Mouse (Mus musculus) brain, embryonic 14.5 days (tissue): Measurements from ENCODE around the gene Zkscan4. TPM values are rescaled to one million over a fixed set of nuclear protein-coding genes. Genes with fewer than 3 reads are reported as not detected.
"Not testable (repeated sequence)": the region's sequence is repeated elsewhere in the genome, so short reads cannot be mapped to it uniquely, and the experiment has no call there.

ENCODE experiments used
- DNase-seq: peaks from one replicate; pipeline ENCODE4 v3.0.0-alpha.2; 2011; ENCODE audit warnings: low read depth
- CTCF ChIP-seq: fragments of 200-500 bp; IDR thresholded peaks from 2 replicates; pipeline ENCODE4 v1.5.1; 2012; ENCODE audit warnings: inconsistent platforms, mild to moderate bottlenecking, moderate library complexity, borderline replicate concordance; ENCODE audit not compliant: insufficient read depth, insufficient read length; ENCODE audit errors: extremely low read depth
- POLR2A ChIP-seq: fragments of 200-500 bp; IDR thresholded peaks from 2 replicates; pipeline ENCODE4 v1.6.1; 2012; ENCODE audit warnings: mild to moderate bottlenecking, inconsistent platforms, borderline replicate concordance; ENCODE audit not compliant: poor library complexity, insufficient read depth, insufficient read length, severe bottlenecking; ENCODE audit errors: extremely low read depth
- polyA plus RNA-seq: library from polyadenylated mRNA; depleted of rRNA; stranded (reverse); fragments of >200 nt; gene quantifications from 2 replicates; pipeline ENCODE4 v1.2.3, GENCODE M21; 2012; rRNA removed

Gene Zkscan4
- polyA plus RNA-seq, 1 experiment = 5.7 TPM

GRCm38 (mm10) chr13:21467336-21467735, 11.4 kb upstream of the Zkscan4 start:
- DNase-seq = no peak
- TF ChIP-seq CTCF = no peak

GRCm38 (mm10) chr13:21468061-21469019, 10.4 kb upstream of the Zkscan4 start, which contains the start of gene Nkapl:
Gene Nkapl, minus strand, starts transcription at chr13:21468509.
- peak; percentile 93 for DNase-seq
- TF ChIP-seq POLR2A (peak; percentile 69; the same call in 1 of the 2 replicates), CTCF (no peak)

GRCm38 (mm10) chr13:21469097-21469496, 9.6 kb upstream of the Zkscan4 start:
- no peak for TF ChIP-seq POLR2A
- no peak for TF ChIP-seq CTCF
- DNase-seq = peak; percentile 12

- TF ChIP-seq CTCF (no peak), POLR2A (no peak)
- peak; percentile 6 for DNase-seq
These were observed 6.3 kb upstream of the Zkscan4 start for GRCm38 (mm10) chr13:21472427-21472826.

- no peak for DNase-seq
- no peak for TF ChIP-seq POLR2A
- TF ChIP-seq CTCF = no peak
These were observed 8.2 kb downstream of the Zkscan4 start for GRCm38 (mm10) chr13:21486881-21487280.

GRCm38 (mm10) chr13:21492847-21493246, 14.1 kb downstream of the Zkscan4 start:
- DNase-seq = no peak
- TF ChIP-seq POLR2A (no peak), CTCF (no peak)

- no peak for DNase-seq
- TF ChIP-seq CTCF (no peak), POLR2A (no peak)
These were observed 16.4 kb downstream of the Zkscan4 start, which contains the start of gene AK157302 for GRCm38 (mm10) chr13:21495080-21495479. Gene AK157302, plus strand, starts transcription at chr13:21495223.

GRCm38 (mm10) chr13:21501182-21501581, 22.5 kb downstream of the Zkscan4 start, which contains the start of gene Gm11273:
Gene Gm11273, minus strand, starts transcription at chr13:21501418.
- DNase-seq = not testable (repeated sequence)

GRCm38 (mm10) chr13:21502296-21502695, 23.6 kb downstream of the Zkscan4 start:
- no peak for DNase-seq
- TF ChIP-seq CTCF (no peak), POLR2A (no peak)

GRCm38 (mm10) chr13:21506221-21506649, 27.5 kb downstream of the Zkscan4 start:
- DNase-seq = peak; percentile 95

GRCm38 (mm10) chr13:21530136-21530535, 51.4 kb downstream of the Zkscan4 start:
- peak; percentile 11 for DNase-seq
- TF ChIP-seq POLR2A (no peak), CTCF (no peak)

More at GRCm38 (mm10) chr13:21506221-21506649, 27.5 kb downstream of the Zkscan4 start:
- no peak for TF ChIP-seq CTCF
- TF ChIP-seq POLR2A = no peak

- peak; percentile 96 for DNase-seq
- TF ChIP-seq POLR2A (peak; percentile 67), CTCF (no peak)
These were observed 52.1 kb downstream of the Zkscan4 start, which contains the start of gene Zkscan8 for GRCm38 (mm10) chr13:21530781-21531201. Gene Zkscan8, minus strand, starts transcription at chr13:21531120.

Other genes with a start within 250 kb of the Zkscan4 start
- gene Gpx5, start 186.2 kb upstream of the Zkscan4 start, polyA plus RNA-seq = 0.08 TPM in 2 replicates
- gene Gpx6, start 166.8 kb upstream of the Zkscan4 start, polyA plus RNA-seq = 0.11 TPM in 1 of 2 replicates, not detected in the other
- gene Olfr1367, start 132.0 kb upstream of the Zkscan4 start, polyA plus RNA-seq = not detected in 2 replicates
- gene Zscan12, start 116.1 kb upstream of the Zkscan4 start, polyA plus RNA-seq = 9.5 and 10.2 TPM in 2 replicates
- gene Zkscan3, start 76.2 kb upstream of the Zkscan4 start, polyA plus RNA-seq = 70.2 and 89.7 TPM in 2 replicates
- gene Pgbd1, start 37.8 kb upstream of the Zkscan4 start, polyA plus RNA-seq = 4.1 and 4.9 TPM in 2 replicates
- 35.6 and 36.7 TPM in 2 replicates for gene Zscan26, start 25.2 kb upstream of the Zkscan4 start, polyA plus RNA-seq
- 1.2 TPM in 2 replicates for gene Nkapl, start 10.4 kb upstream of the Zkscan4 start, polyA plus RNA-seq
- not detected in 2 replicates for gene Gm10065, start 534 bp downstream of the Zkscan4 start, polyA plus RNA-seq
- gene AK157302, start 16.3 kb downstream of the Zkscan4 start, polyA plus RNA-seq = 0.24 and 0.55 TPM in 2 replicates
- gene Gm11273, start 22.5 kb downstream of the Zkscan4 start, polyA plus RNA-seq = 7.3 and 7.5 TPM in 2 replicates
- gene Zkscan8, start 52.2 kb downstream of the Zkscan4 start, polyA plus RNA-seq = 11.4 and 12.0 TPM in 2 replicates
- gene Olfr1366, start 63.9 kb downstream of the Zkscan4 start, polyA plus RNA-seq = not detected in 2 replicates
- not detected in 2 replicates for gene Olfr1535, start 81.0 kb downstream of the Zkscan4 start, polyA plus RNA-seq
- gene Olfr1364, start 102.9 kb downstream of the Zkscan4 start, polyA plus RNA-seq = not detected in 2 replicates
- gene Olfr1362, start 135.1 kb downstream of the Zkscan4 start, polyA plus RNA-seq = not detected in 2 replicates
- not detected in 2 replicates for gene Olfr11, start 163.6 kb downstream of the Zkscan4 start, polyA plus RNA-seq
- not detected in 2 replicates for gene Olfr1361, start 184.5 kb downstream of the Zkscan4 start, polyA plus RNA-seq
- gene Olfr1360, start 198.5 kb downstream of the Zkscan4 start, polyA plus RNA-seq = not detected in 2 replicates
- not detected in 2 replicates for gene Olfr1359, start 219.2 kb downstream of the Zkscan4 start, polyA plus RNA-seq
- 11.3 and 14.5 TPM in 2 replicates for gene Hist1h2bl, start 237.2 kb downstream of the Zkscan4 start, polyA plus RNA-seq
- gene Hist1h2ai, start 237.5 kb downstream of the Zkscan4 start, polyA plus RNA-seq = 14.3 and 24.3 TPM in 2 replicates
- 39.0 and 49.4 TPM in 2 replicates for gene Hist1h3h, start 238.8 kb downstream of the Zkscan4 start, polyA plus RNA-seq
- gene Hist1h2bm, start 243.1 kb downstream of the Zkscan4 start, polyA plus RNA-seq = 17.0 and 18.2 TPM in 2 replicates